Mouse (Mus musculus) G1E (cell line): ENCODE data around the gene Trim47. TPM values are rescaled to one million over a fixed set of nuclear protein-coding genes. Genes with fewer than 3 reads are reported as not detected.
A peak's percentile ranks its signal among the peaks of the same experiment; 100 is the strongest.
"Not testable (repeated sequence)": the region's sequence is repeated elsewhere in the genome, so short reads cannot be mapped to it uniquely, and the experiment has no call there.

Experiments used
- ATAC-seq: 2 replicates; pipeline ENCODE4 v1.8.0; 2016; ENCODE audit warnings: mild to moderate bottlenecking; ENCODE audit not compliant: insufficient number of reproducible peaks, poor library complexity, low FRiP score, severe bottlenecking; ENCODE audit errors: extremely low read depth
- DNase-seq: peaks from one replicate; pipeline ENCODE4 v3.0.0; 2012; ENCODE audit warnings: low spot score
- H3K27me3 ChIP-seq: 2 replicates; pipeline ENCODE4 v1.6.1; 2012; ENCODE audit warnings: mild to moderate bottlenecking, low read length, inconsistent platforms; ENCODE audit not compliant: insufficient read depth
- H3K36me3 ChIP-seq: replicated peaks from 2 replicates; pipeline ENCODE3; 2012; ENCODE audit warnings: mild to moderate bottlenecking, inconsistent platforms
- H3K4me1 ChIP-seq: 2 replicates; pipeline ENCODE4 v1.6.1; 2012; ENCODE audit warnings: low read depth, low read length, inconsistent platforms, mixed read lengths; ENCODE audit not compliant: insufficient read depth
- H3K4me3 ChIP-seq: 2 replicates; pipeline ENCODE4 v1.5.1; 2012; ENCODE audit warnings: low read depth, mild to moderate bottlenecking, inconsistent platforms, low read length, moderate library complexity, mixed read lengths
- H3K9me3 ChIP-seq: replicated peaks from 2 replicates; pipeline ENCODE4 v1.6.1; 2012; ENCODE audit warnings: inconsistent platforms
- CTCF ChIP-seq: IDR thresholded peaks from 2 replicates; pipeline ENCODE4 v1.5.1; 2012; ENCODE audit warnings: low read depth, low read length, inconsistent platforms, mixed read lengths
- GATA1 ChIP-seq: IDR thresholded peaks from 2 replicates; pipeline ENCODE4 v1.6.1; 2012; ENCODE audit warnings: borderline replicate concordance, low read length, inconsistent platforms, mixed read lengths
- GATA2 ChIP-seq: IDR thresholded peaks from 2 replicates; pipeline ENCODE4 v1.6.1; 2012; ENCODE audit warnings: low read depth, low read length, inconsistent platforms, borderline replicate concordance
- POLR2AphosphoS5 ChIP-seq: IDR thresholded peaks from 2 replicates; pipeline ENCODE4 v1.6.1; 2012; ENCODE audit warnings: low read depth, low read length, inconsistent platforms; ENCODE audit not compliant: insufficient replicate concordance
- TAL1 ChIP-seq: conservative IDR thresholded peaks from 2 replicates; pipeline ENCODE4 v1.6.1; 2012; ENCODE audit warnings: low read depth, low read length, inconsistent platforms, mixed read lengths
- polyA plus RNA-seq: library from polyadenylated mRNA; stranded (reverse); fragments of >175 nt; gene quantifications from 2 replicates; pipeline ENCODE4 v1.2.3, GENCODE M21; 2012
- total RNA-seq, 2 experiments: library from RNA; stranded (forward) in 1 of 2; stranded (reverse) in 1 of 2; fragments of 200-1000 nt in 1 of 2; fragments of >200 nt in 1 of 2; fragmentation: Nextera tagmentation in 1 of 2; gene quantifications; 2 replicates each; pipeline ENCODE4 v1.2.3; 2014 to 2017

Trim47 gene
- total and polyA plus RNA-seq, 3 experiments: 0.27 TPM; not detected in 2

GRCm38 (mm10) chr11:116093771-116094565, 33.0 kb downstream of the Trim47 start:
- Histone ChIP-seq H3K9me3 (peaks cover 6% of the 10 kb centered on the region; the same call in 1 of the 2 replicates), H3K36me3 (peaks cover 2% of the 10 kb centered on the region), H3K27me3 (no peaks in the 10 kb centered on the region), H3K4me1 (peaks cover 47% of the 10 kb centered on the region), H3K4me3 (peak overlapping the region; percentile 58; the same call in 1 of the 2 replicates)
- DNase-seq: no peak
- TF ChIP-seq CTCF: no peak
- no peak for TF ChIP-seq TAL1
- TF ChIP-seq GATA1: no peak
- TF ChIP-seq GATA2: no peak
- no peak for TF ChIP-seq POLR2AphosphoS5
- ATAC-seq: peak; percentile 77

- not testable (repeated sequence) for H3K4me3 ChIP-seq, H3K9me3 ChIP-seq, DNase-seq, H3K36me3 ChIP-seq, H3K27me3 ChIP-seq, ATAC-seq
- H3K4me1 ChIP-seq: peaks cover 55% of the 10 kb centered on the region
Measured at GRCm38 (mm10) chr11:116092959-116093358, 34.1 kb downstream of the Trim47 start.

- no peak for TF ChIP-seq GATA2
- TF ChIP-seq GATA1: no peak
- no peak for TF ChIP-seq POLR2AphosphoS5
- no peak for TF ChIP-seq TAL1
- no peak for TF ChIP-seq CTCF
- peaks cover 2% of the 10 kb centered on the region for H3K36me3 ChIP-seq
- H3K4me1 ChIP-seq: peaks cover 61% of the 10 kb centered on the region
- no peak overlapping the region for H3K4me3 ChIP-seq
- no peaks in the 10 kb centered on the region for H3K27me3 ChIP-seq
- ATAC-seq (no peak), DNase-seq (no peak)
- peaks cover 2% of the 10 kb centered on the region; the same call in 1 of the 2 replicates for H3K9me3 ChIP-seq
Measured at GRCm38 (mm10) chr11:116091591-116091990, 35.4 kb downstream of the Trim47 start.

GRCm38 (mm10) chr11:116089545-116089944, 37.5 kb downstream of the Trim47 start:
- DNase-seq (no peak), ATAC-seq (no peak)
- Histone ChIP-seq H3K36me3 (peaks cover 16% of the 10 kb centered on the region), H3K4me1 (peaks cover 71% of the 10 kb centered on the region), H3K4me3 (no peak overlapping the region), H3K27me3 (no peaks in the 10 kb centered on the region), H3K9me3 (no peaks in the 10 kb centered on the region)
- TF ChIP-seq GATA1: no peak
- TF ChIP-seq GATA2: no peak
- TF ChIP-seq POLR2AphosphoS5: no peak
- no peak for TF ChIP-seq TAL1
- TF ChIP-seq CTCF: no peak

- ATAC-seq: no peak
- peak; percentile 61 for TF ChIP-seq TAL1
- no peak for TF ChIP-seq GATA1
- Histone ChIP-seq H3K4me3 (no peak overlapping the region; the same call in 1 of the 2 replicates), H3K36me3 (peaks cover 23% of the 10 kb centered on the region), H3K27me3 (no peaks in the 10 kb centered on the region), H3K9me3 (no peaks in the 10 kb centered on the region), H3K4me1 (peaks cover 72% of the 10 kb centered on the region)
- no peak for DNase-seq
Measured at GRCm38 (mm10) chr11:116088741-116089394, 38.1 kb downstream of the Trim47 start.

GRCm38 (mm10) chr11:116088188-116088587, 38.8 kb downstream of the Trim47 start:
- TF ChIP-seq TAL1 (peak; percentile 41; the same call in 1 of the 2 replicates), GATA2 (no peak)
- Histone ChIP-seq H3K36me3 (peaks cover 29% of the 10 kb centered on the region), H3K4me3 (peak overlapping the region; percentile 73; the same call in 1 of the 2 replicates), H3K4me1 (peaks cover 72% of the 10 kb centered on the region), H3K27me3 (no peaks in the 10 kb centered on the region), H3K9me3 (no peaks in the 10 kb centered on the region)
- ATAC-seq (no peak), DNase-seq (no peak)
